Mouse (Mus musculus) kidney, adult 2 months (tissue): Measurements from ENCODE around the gene Hivep2.

Experiments
- CTCF ChIP-seq: fragments of 200-500 bp; conservative IDR thresholded peaks from 2 replicates; pipeline ENCODE4 v1.5.1; 2011; ENCODE audit warnings: low read depth, mild to moderate bottlenecking, control low read depth, low read length, moderate library complexity, mixed read lengths; ENCODE audit not compliant: insufficient read depth, insufficient read length
- POLR2A ChIP-seq: fragments of 200-500 bp; IDR thresholded peaks from one replicate; pipeline ENCODE4 v1.6.1; 2011; ENCODE audit warnings: low read depth, low read length, control low read depth

DNA sequence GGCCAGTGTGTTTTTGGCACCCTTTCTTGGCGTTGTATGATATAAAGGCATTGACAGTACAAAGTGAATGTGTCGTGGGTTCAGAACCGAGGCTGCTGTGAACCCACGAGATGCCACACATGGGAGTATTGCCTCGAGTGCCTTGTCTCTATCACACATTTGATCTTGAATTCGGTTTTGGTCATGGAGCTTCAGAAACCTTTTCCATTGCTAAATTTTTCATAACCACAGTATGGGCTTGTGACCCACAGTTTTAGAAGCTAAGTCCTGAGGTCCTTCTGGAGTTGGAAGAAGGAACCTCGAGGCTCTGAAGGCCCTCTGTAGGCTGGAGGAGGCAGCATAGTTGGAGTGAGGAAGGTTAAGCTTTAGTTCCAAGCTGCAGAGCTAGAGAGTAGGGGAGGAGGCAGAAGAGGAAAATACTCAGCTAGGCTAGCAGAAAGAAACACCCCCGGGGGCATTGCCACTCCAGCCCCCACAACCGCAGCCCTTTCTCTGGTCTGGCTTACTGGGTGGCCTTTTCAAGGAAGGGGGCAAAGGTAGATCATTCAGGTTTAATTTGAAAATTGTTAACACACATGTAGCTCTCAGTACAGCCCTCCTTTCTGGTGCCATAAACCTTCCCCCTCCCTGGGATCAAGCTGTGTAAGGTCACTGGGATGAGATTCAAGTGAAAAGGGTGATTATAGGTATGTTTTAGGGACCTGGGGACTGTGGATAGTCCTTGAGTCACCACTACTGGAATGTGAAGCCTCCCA lies 75.0 kb downstream of the Hivep2 start:
- TF ChIP-seq CTCF = no peak
- no peak for TF ChIP-seq POLR2A
